Comparison of ENCODE assay signal across 19 mouse cellular contexts in the genomic region with DNA sequence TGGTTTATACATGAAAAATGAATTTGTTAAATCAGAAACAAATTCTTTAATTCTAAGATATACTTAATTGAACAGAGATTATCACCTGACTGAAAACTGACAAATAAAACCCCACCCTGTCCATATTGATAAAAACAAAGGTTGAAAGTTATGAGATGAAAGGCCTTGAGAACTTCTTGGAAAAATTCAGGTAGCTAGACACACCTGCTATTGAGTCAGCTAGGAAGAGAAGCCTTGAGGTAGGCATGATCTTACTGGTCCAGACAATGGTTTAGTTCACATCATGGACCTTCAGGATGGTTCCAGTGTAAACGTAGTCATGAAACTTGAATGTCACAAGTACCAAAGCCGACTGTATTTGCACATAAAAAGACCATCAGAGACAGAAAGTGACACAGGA.
"Had no signal": no experiment of that assay in that cellular context is flagged by ENCODE, and none has a peak within 500 bp of the region (broad histone marks: within the 10 kb centered on the region; RNA-seq: fewer than 3 reads in every experiment).

No protein-coding gene starts in this region.

- H3K4me3 ChIP-seq: lung, embryonic 15.5 days; midbrain, embryonic 10.5 days; midbrain, embryonic 12.5 days; myocyte; neural tube, embryonic 13.5 days; neural tube, embryonic 15.5 days; stomach, embryonic 15.5 days had no signal

- H3K9me3 ChIP-seq: lung, embryonic 15.5 days; midbrain, embryonic 10.5 days; midbrain, embryonic 12.5 days; neural tube, embryonic 13.5 days; neural tube, embryonic 15.5 days; stomach, embryonic 15.5 days had no signal

- H3K4me1 ChIP-seq: lung, embryonic 15.5 days; midbrain, embryonic 10.5 days; midbrain, embryonic 12.5 days; neural tube, embryonic 13.5 days; neural tube, embryonic 15.5 days; stomach, embryonic 15.5 days had no signal

- H3K36me3 ChIP-seq: lung, embryonic 15.5 days; midbrain, embryonic 10.5 days; midbrain, embryonic 12.5 days; neural tube, embryonic 13.5 days; neural tube, embryonic 15.5 days; stomach, embryonic 15.5 days had no signal

- DNase-seq: lung, adult 2 months; midbrain, embryonic 14.5 days; retina, postnatal 1 day; right cerebral cortex, adult 18-20 months; right cerebral cortex, postnatal 25 days; thymus, adult 2 months; thymus, postnatal 25 days; thymus, postnatal 4 days had no signal

- H3K9ac ChIP-seq: liver, postnatal 0 days; lung, embryonic 15.5 days; midbrain, embryonic 12.5 days; neural tube, embryonic 13.5 days; neural tube, embryonic 15.5 days; stomach, embryonic 15.5 days had no signal

- H3K4me2 ChIP-seq: lung, embryonic 15.5 days; midbrain, embryonic 12.5 days; neural tube, embryonic 13.5 days; neural tube, embryonic 15.5 days; stomach, embryonic 15.5 days had no signal

- ATAC-seq: lung, postnatal 0 days; midbrain, embryonic 16.5 days had no signal

- H3K27me3 ChIP-seq: lung, embryonic 15.5 days; midbrain, embryonic 12.5 days; neural tube, embryonic 13.5 days; neural tube, embryonic 15.5 days; stomach, embryonic 15.5 days had no signal

- H3K27ac ChIP-seq: lung, embryonic 15.5 days; midbrain, embryonic 10.5 days; midbrain, embryonic 12.5 days; neural tube, embryonic 13.5 days; neural tube, embryonic 15.5 days; stomach, embryonic 15.5 days; stomach, postnatal 0 days had no signal
